Mouse (Mus musculus) cortical plate, adult 2 months (tissue): ENCODE measurements around the gene Dnaic1. TPM values are rescaled to one million over a fixed set of nuclear protein-coding genes. Genes with fewer than 3 reads are reported as not detected.
A peak's percentile ranks its signal among the peaks of the same experiment; 100 is the strongest.

Experiments used
- H3K27ac ChIP-seq: fragments of 200-500 bp; 2 replicates; pipeline ENCODE4 v1.5.1; 2012; ENCODE audit warnings: low read length, control low read depth, inconsistent platforms; ENCODE audit not compliant: insufficient read depth
- H3K4me1 ChIP-seq: fragments of 200-500 bp; 2 replicates; pipeline ENCODE4 v1.6.1; 2011; ENCODE audit warnings: low read length; ENCODE audit not compliant: control insufficient read depth, insufficient read depth
- H3K4me3 ChIP-seq: fragments of 200-500 bp; 2 replicates; pipeline ENCODE4 v1.5.1; 2011; ENCODE audit warnings: mild to moderate bottlenecking, low read length, control low read depth; ENCODE audit not compliant: insufficient read depth
- CTCF ChIP-seq: fragments of 200-500 bp; IDR thresholded peaks from 2 replicates; pipeline ENCODE4 v1.5.1; 2011; ENCODE audit warnings: mild to moderate bottlenecking, control low read depth, low read length; ENCODE audit not compliant: insufficient read depth; ENCODE audit errors: extremely low read depth
- POLR2A ChIP-seq: fragments of 200-500 bp; IDR thresholded peaks from 2 replicates; pipeline ENCODE4 v1.6.1; 2011; ENCODE audit warnings: mild to moderate bottlenecking, low read length, control low read depth; ENCODE audit not compliant: insufficient read depth; ENCODE audit errors: extremely low read depth
- polyA plus RNA-seq: library from polyadenylated mRNA; depleted of rRNA; stranded (reverse); fragments of >200 nt; gene quantifications from 2 replicates; pipeline ENCODE4 v1.2.3, GENCODE M21; 2012

Dnaic1 gene
- polyA plus RNA-seq, 1 experiment = 12.5 TPM

DNA sequence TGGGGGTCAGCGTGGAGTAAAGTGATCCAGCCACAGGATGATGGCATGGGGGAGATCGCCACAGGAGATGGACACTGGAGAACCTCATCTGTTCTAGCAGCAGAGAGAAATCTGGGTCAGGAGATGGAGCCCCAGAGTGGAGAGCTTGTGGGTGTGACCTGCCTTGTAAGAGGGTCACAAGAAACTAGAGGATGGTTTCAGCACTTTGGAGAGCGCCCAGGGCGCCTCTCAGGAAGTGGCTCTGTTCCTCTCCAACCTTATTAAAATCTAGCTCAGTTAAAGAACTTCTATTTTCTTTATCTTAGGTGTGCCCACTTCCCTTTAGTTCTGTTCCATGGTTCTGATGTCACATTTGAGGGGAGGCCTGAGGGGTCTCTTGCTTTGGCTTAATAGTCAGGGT, 37.2 kb downstream of the Dnaic1 start:
- no peak overlapping the region for H3K27ac ChIP-seq
- TF ChIP-seq CTCF = no peak
- TF ChIP-seq POLR2A = no peak

DNA sequence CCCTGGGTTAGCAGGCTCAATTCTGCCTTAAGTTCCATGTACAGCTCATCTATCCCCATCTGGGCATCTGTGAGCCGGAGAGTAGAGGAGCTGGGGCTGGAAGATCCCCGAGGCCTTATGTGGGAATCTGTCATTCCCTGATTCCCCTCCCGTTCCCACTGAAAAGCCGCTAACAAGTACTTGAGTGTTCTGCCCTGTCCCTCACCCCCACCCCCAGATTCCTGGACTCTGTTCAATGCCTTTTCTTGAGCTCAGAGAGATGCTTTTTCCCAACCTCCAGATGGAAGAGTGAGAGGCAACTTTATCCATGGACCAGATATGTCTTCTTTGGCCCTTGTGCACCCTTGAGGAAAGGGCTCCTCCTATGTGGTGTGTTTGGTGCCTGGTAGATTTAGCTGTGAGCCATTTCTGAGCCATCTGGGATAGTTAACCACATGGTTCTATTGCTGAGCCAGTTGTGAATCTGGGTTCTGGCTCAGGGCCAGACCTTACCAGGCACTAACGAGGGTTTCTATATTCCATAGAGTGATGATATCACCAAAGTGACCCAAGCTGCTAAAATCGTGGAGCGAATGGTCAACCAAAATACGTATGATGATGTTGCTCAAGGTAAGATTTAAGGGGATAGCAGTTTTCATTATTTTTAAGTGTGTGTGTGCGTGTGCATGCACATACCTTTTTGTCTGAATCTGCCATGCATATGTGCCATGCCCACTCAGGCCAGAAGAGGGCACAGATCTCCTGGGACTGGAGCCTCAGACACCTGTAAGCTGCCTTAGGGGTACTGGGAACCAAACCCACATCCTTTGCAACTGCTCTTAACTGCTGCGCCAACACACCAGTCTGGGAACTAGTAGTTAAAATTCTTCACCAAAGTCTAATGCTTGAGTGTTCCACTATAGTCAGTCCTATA, 40.4 kb downstream of the Dnaic1 start:
- Histone ChIP-seq H3K4me1 (no peaks in the 10 kb centered on the region), H3K4me3 (no peak overlapping the region), H3K27ac (no peak overlapping the region)
- TF ChIP-seq CTCF = peak; percentile 25; the same call in 1 of the 2 replicates
- no peak for TF ChIP-seq POLR2A

More for the DNA sequence above, 37.2 kb downstream of the Dnaic1 start:
- Histone ChIP-seq H3K4me3 (no peak overlapping the region), H3K4me1 (no peaks in the 10 kb centered on the region)

DNA sequence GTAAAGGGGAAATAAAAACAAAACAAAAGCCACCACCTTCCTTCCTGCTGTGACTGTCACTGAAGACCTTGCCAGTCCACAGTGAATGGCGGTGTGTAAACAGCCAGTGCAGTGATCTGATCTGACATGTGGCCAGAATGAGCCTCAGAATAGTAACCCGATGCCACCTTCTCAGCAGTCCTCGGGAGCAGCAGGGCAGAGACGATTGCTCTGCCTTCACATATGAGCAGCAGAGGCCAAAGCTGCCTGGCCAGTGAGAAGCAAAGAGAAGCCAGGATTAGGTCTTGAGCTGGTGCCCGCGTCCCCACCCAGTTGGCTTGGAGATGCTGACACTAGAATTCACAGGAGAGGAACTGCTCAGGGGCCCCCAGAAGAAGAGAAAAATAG, 41.0 kb downstream of the Dnaic1 start:
- no peak overlapping the region for H3K27ac ChIP-seq
- TF ChIP-seq POLR2A (no peak), CTCF (no peak)
- H3K4me1 ChIP-seq = no peaks in the 10 kb centered on the region
- no peak overlapping the region for H3K4me3 ChIP-seq

DNA sequence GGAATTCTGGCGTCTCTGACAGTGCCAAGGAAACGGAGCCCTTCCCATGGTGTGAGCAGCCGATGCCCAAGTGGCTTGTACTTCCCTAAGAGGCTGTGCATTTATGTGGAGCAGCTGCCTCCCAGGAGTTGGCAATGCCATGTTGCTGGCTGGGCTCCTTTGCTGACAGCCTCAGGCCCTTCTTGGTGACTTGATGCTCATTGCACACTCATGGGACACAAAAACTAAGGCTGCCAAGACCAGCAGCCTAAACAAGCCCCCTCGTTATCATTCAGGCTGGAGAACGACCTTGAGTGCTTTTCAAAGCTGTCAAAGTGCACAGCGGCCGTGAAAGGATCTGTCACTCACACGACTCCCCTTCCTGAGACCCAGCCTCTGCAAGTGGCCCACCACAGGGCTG, 42.6 kb downstream of the Dnaic1 start:
- TF ChIP-seq CTCF = no peak
- TF ChIP-seq POLR2A = no peak
- Histone ChIP-seq H3K4me1 (no peaks in the 10 kb centered on the region), H3K4me3 (no peak overlapping the region), H3K27ac (no peak overlapping the region)

DNA sequence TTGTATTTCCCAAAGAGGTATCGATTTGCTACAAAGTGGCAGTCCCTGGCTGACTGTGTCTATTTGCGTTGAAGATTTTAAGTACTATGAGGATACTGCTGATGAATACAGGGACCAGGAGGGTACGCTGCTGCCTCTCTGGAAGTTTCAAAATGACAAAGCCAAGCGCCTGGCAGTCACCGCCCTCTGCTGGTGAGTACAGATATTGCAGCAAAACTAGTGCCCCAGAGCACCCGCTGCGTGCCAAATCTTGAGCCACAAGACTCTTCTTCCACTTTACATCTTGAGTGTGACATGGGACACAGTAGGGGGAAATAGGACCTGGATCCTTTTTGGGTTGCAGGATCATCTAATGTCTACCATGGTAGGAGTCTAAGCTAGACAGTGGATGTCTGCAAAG, 44.6 kb downstream of the Dnaic1 start:
- Histone ChIP-seq H3K27ac (no peak overlapping the region), H3K4me1 (no peaks in the 10 kb centered on the region), H3K4me3 (no peak overlapping the region)
- no peak for TF ChIP-seq POLR2A
- peak; percentile 96 for TF ChIP-seq CTCF

DNA sequence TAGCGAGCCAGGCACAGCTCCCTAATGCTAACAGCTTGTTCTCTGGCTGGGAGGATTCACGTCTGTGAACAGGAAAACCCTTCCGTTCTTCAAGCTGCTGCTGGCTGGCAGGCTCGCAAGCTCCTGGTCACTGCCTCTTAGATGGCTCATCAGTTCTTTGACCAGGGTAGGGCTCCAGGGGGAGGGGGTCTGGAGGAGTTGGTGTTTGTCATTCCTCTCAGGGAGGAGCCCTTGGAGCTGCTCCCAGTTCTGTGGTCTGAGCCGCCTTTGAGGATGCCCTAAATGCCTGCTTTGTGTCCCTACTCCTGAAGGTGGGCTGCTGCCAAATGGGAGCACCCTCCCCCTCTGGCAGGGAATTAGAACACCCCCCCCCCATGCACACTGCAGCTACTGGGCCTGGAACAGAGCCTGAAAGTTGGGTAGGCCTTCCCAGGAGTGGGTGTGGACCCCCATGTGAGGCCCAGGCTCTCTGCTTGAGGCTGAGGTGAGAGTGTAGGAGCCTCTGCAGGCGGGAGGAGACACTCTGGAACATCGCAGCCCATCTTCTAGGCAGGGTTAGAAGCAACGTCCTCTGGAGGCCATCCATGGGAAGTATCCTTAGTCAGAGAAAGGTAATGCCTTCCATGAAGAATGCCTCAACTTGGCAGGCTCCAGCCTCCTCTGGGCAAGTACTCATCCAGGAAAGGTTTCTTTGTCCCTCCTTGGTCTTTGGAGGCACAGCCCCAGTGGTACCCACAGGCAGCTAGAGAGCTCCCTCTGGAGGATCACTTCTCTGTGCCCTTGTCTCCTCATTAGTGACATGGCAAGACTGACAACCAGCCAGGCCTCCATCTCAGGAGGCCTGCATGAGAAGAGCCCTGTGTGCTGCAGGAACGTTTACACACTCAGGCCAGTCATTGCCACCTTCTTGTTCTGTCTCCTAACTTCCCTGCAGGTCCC, 46.4 kb downstream of the Dnaic1 start:
- Histone ChIP-seq H3K4me3 (no peak overlapping the region), H3K4me1 (peaks cover 2% of the 10 kb centered on the region; the same call in 1 of the 2 replicates), H3K27ac (peak overlapping the region; percentile 63; the same call in 1 of the 2 replicates)
- TF ChIP-seq CTCF (peak; percentile 21; the same call in 1 of the 2 replicates), POLR2A (no peak)

DNA sequence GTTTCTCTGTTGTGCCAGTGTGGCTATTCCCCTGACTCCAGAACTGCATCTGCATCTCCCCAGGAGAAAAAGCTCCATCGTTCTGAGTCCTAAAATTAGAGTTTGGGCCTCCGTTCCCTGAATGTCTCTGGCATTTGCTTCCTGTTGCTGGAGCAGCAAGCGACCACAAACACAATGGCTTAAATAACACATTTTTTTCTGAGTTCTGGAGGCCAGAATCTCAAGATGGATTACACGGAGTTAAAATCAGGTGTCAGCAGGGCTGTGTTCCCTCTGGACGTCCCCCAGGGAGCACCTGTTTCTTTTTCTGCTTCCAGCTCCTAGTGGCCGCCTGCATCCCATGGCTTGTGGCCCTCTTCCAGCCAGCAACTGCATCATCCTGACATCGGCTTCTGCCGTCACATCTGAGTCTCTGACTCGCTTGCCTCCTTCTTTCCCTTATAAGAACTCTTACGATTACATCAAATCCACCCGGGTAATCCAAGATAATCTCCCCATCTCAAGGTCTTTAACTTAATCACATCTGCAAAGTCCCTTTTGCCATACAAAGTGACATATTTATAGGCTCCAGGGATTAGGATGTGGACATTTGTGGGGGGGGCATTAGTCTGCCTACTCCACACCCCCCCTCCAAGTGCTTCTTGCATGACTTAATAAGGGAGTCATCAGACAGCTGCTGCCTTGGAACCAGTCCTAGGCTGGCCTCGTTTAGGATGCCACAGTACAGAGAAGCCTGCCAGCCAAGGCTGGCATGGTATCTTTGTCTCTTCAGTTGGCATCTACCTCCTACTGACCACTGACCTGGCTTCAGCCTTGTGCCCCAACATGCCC, 49.6 kb downstream of the Dnaic1 start:
- no peak overlapping the region for H3K4me3 ChIP-seq
- peaks cover 2% of the 10 kb centered on the region; the same call in 1 of the 2 replicates for H3K4me1 ChIP-seq
- TF ChIP-seq CTCF (no peak), POLR2A (no peak)
- H3K27ac ChIP-seq = no peak overlapping the region

DNA sequence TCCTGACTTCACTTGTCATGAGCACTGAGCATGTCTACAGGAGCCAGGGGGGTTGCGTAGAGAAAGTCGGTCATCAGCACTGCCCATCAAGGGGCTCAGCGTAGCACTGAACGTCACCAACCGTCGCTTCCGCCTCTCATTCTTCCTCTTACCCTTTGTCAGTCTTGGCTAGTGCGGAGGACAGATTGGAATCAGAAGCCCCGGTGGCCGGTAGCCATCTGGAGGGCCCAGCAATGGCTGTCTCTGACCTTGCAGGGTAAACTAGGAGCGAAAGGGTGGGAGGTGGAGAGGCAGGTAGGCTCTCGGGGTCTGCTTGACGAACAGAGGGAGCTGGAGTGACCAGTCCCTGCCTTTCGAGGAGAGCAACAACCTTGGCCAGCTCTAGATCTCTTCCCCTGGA, 52.5 kb downstream of the Dnaic1 start:
- Histone ChIP-seq H3K4me1 (peaks cover 2% of the 10 kb centered on the region; the same call in 1 of the 2 replicates), H3K27ac (no peak overlapping the region), H3K4me3 (no peak overlapping the region)
- no peak for TF ChIP-seq CTCF
- no peak for TF ChIP-seq POLR2A
